Mouse (Mus musculus) forebrain, embryonic 15.5 days (tissue): ENCODE measurements at regions not wholly inside any gene's neighbourhood (a gene's known extent, or its start where the extent isn't known, plus 50 kb on each side); places are given as distances from the start of the nearest gene placed in this dataset.
"Not testable (repeated sequence)": the region's sequence is repeated elsewhere in the genome, so short reads cannot be mapped to it uniquely, and the experiment has no call there.

Experiments used
- ATAC-seq: fragments of 200-750 bp; cut with Nextera tagmentation; replicated peaks from 2 replicates; pipeline ENCODE4 v1.8.0; 2017; ENCODE audit warnings: mild to moderate bottlenecking, moderate TSS enrichment, moderate library complexity
- H3K27ac ChIP-seq: fragments of 300-500 bp; sonication (generic); replicated peaks from 2 replicates; pipeline ENCODE4 v1.5.1; 2015; ENCODE audit warnings: mild to moderate bottlenecking, inconsistent platforms
- H3K27me3 ChIP-seq: fragments of 300-500 bp; sonication (generic); 2 replicates; pipeline ENCODE4 v1.6.1; 2015; ENCODE audit warnings: inconsistent platforms
- H3K36me3 ChIP-seq: fragments of 300-500 bp; sonication (generic); 2 replicates; pipeline ENCODE4 v1.6.1; 2015; ENCODE audit warnings: mild to moderate bottlenecking, inconsistent platforms
- H3K4me1 ChIP-seq: fragments of 300-500 bp; sonication (generic); 2 replicates; pipeline ENCODE4 v1.6.1; 2015; ENCODE audit warnings: inconsistent platforms
- H3K4me2 ChIP-seq: fragments of 300-500 bp; sonication (generic); replicated peaks from 2 replicates; pipeline ENCODE4 v1.6.1; 2015; ENCODE audit warnings: mild to moderate bottlenecking, inconsistent platforms
- H3K4me3 ChIP-seq: fragments of 300-500 bp; sonication (generic); 2 replicates; pipeline ENCODE4 v1.5.1; 2015; ENCODE audit warnings: mild to moderate bottlenecking, inconsistent platforms
- H3K9ac ChIP-seq: fragments of 300-500 bp; sonication (generic); replicated peaks from 2 replicates; pipeline ENCODE4 v1.6.1; 2015; ENCODE audit warnings: mild to moderate bottlenecking, inconsistent platforms
- H3K9me3 ChIP-seq: fragments of 300-500 bp; sonication (generic); 2 replicates; pipeline ENCODE4 v1.6.1; 2016; ENCODE audit warnings: inconsistent platforms
- WGBS: fragments of 180-500 bp; shearing (Covaris S2); methylation state at CpG from one replicate; pipeline ENCODE4 v1.1.7; 2015; ENCODE audit warnings: mixed read lengths; 5-methylcytosine and 5-hydroxymethylcytosine counted together

- no peak for ATAC-seq
- Histone ChIP-seq H3K9me3 (no peaks in the 10 kb centered on the region), H3K4me2 (no peak overlapping the region), H3K4me3 (no peak overlapping the region), H3K4me1 (no peaks in the 10 kb centered on the region), H3K9ac (no peak overlapping the region), H3K27me3 (no peaks in the 10 kb centered on the region), H3K27ac (no peak overlapping the region), H3K36me3 (no peaks in the 10 kb centered on the region)
- WGBS: 92% methylated on average over 3 of the region's 3 CpGs
Measured at GRCm38 (mm10) chr12:92919920-92920319, 1071.0 kb upstream of the Sel1l start.

GRCm38 (mm10) chr12:92916267-92916666 is 1067.3 kb upstream of the Sel1l start:
- Histone ChIP-seq H3K9me3 (no peaks in the 10 kb centered on the region), H3K36me3 (no peaks in the 10 kb centered on the region), H3K27ac (no peak overlapping the region), H3K9ac (no peak overlapping the region), H3K4me3 (no peak overlapping the region), H3K27me3 (no peaks in the 10 kb centered on the region), H3K4me1 (no peaks in the 10 kb centered on the region), H3K4me2 (no peak overlapping the region)
- no peak for ATAC-seq
- WGBS: 85% methylated on average over 3 of the region's 3 CpGs

GRCm38 (mm10) chr12:92915776-92916175 is 1066.8 kb upstream of the Sel1l start:
- H3K4me2 ChIP-seq: no peak overlapping the region
- H3K9me3 ChIP-seq: no peaks in the 10 kb centered on the region
- no peaks in the 10 kb centered on the region for H3K27me3 ChIP-seq
- ATAC-seq: no peak
- H3K36me3 ChIP-seq: no peaks in the 10 kb centered on the region
- H3K4me1 ChIP-seq: no peaks in the 10 kb centered on the region
- H3K27ac ChIP-seq: no peak overlapping the region
- no peak overlapping the region for H3K9ac ChIP-seq
- H3K4me3 ChIP-seq: no peak overlapping the region

- Histone ChIP-seq H3K27ac (no peak overlapping the region), H3K9ac (no peak overlapping the region), H3K9me3 (no peaks in the 10 kb centered on the region), H3K36me3 (no peaks in the 10 kb centered on the region), H3K4me1 (no peaks in the 10 kb centered on the region), H3K4me2 (no peak overlapping the region), H3K27me3 (no peaks in the 10 kb centered on the region), H3K4me3 (no peak overlapping the region)
- WGBS: 89% methylated on average over 1 of the region's 1 CpGs
- no peak for ATAC-seq
Measured at GRCm38 (mm10) chr12:92915203-92915602, 1066.2 kb upstream of the Sel1l start.

GRCm38 (mm10) chr12:92904382-92904781 is 1055.4 kb upstream of the Sel1l start:
- no peak overlapping the region for H3K4me2 ChIP-seq
- H3K9me3 ChIP-seq: no peaks in the 10 kb centered on the region
- no peak overlapping the region for H3K27ac ChIP-seq
- H3K4me3 ChIP-seq: no peak overlapping the region
- no peak overlapping the region for H3K9ac ChIP-seq
- WGBS: 90% methylated on average over 2 of the region's 2 CpGs
- ATAC-seq: no peak
- no peaks in the 10 kb centered on the region for H3K36me3 ChIP-seq
- no peaks in the 10 kb centered on the region for H3K27me3 ChIP-seq
- no peaks in the 10 kb centered on the region for H3K4me1 ChIP-seq

- no peak for ATAC-seq
- Histone ChIP-seq H3K27me3 (no peaks in the 10 kb centered on the region), H3K4me1 (no peaks in the 10 kb centered on the region), H3K36me3 (no peaks in the 10 kb centered on the region), H3K4me2 (no peak overlapping the region), H3K4me3 (no peak overlapping the region), H3K27ac (no peak overlapping the region), H3K9me3 (0 out of 2 replicates have a peak, but pooled peaks cover 4% of the 10 kb centered on the region), H3K9ac (no peak overlapping the region)
- WGBS: 94% methylated on average over 9 of the region's 9 CpGs
Measured at GRCm38 (mm10) chr12:92892315-92892714, 1043.4 kb upstream of the Sel1l start.

- not testable (repeated sequence) for H3K27me3 ChIP-seq, H3K27ac ChIP-seq, H3K9me3 ChIP-seq, H3K36me3 ChIP-seq, H3K9ac ChIP-seq, H3K4me2 ChIP-seq, ATAC-seq, H3K4me1 ChIP-seq, H3K4me3 ChIP-seq
- no CpG with 5 or more reads among the region's 8 CpGs for WGBS
Measured at GRCm38 (mm10) chr12:92891663-92892062, 1042.7 kb upstream of the Sel1l start.

GRCm38 (mm10) chr12:92891126-92891525 is 1042.2 kb upstream of the Sel1l start:
- not testable (repeated sequence) for H3K4me3 ChIP-seq, H3K9me3 ChIP-seq, H3K4me2 ChIP-seq, ATAC-seq, H3K36me3 ChIP-seq, H3K27me3 ChIP-seq, H3K27ac ChIP-seq, H3K4me1 ChIP-seq, H3K9ac ChIP-seq
- 94% methylated on average over 5 of the region's 9 CpGs for WGBS

GRCm38 (mm10) chr12:92887747-92888146 is 1038.8 kb upstream of the Sel1l start:
- H3K4me1 ChIP-seq: no peaks in the 10 kb centered on the region
- 95% methylated on average over 3 of the region's 3 CpGs for WGBS
- no peak for ATAC-seq
- no peaks in the 10 kb centered on the region for H3K36me3 ChIP-seq
- H3K9ac ChIP-seq: no peak overlapping the region
- H3K27ac ChIP-seq: no peak overlapping the region
- H3K9me3 ChIP-seq: 0 out of 2 replicates have a peak, but pooled peaks cover 4% of the 10 kb centered on the region
- H3K4me2 ChIP-seq: no peak overlapping the region
- no peak overlapping the region for H3K4me3 ChIP-seq
- H3K27me3 ChIP-seq: no peaks in the 10 kb centered on the region

- not testable (repeated sequence) for H3K4me1 ChIP-seq, ATAC-seq, H3K27me3 ChIP-seq, H3K9ac ChIP-seq, H3K36me3 ChIP-seq, H3K4me3 ChIP-seq, H3K4me2 ChIP-seq, H3K9me3 ChIP-seq, H3K27ac ChIP-seq
- 94% methylated on average over 20 of the region's 20 CpGs for WGBS
Measured at GRCm38 (mm10) chr12:92886394-92887075, 1037.6 kb upstream of the Sel1l start.

GRCm38 (mm10) chr12:92884014-92884413 is 1035.1 kb upstream of the Sel1l start:
- H3K27ac ChIP-seq, H3K4me1 ChIP-seq, H3K4me2 ChIP-seq, H3K27me3 ChIP-seq, ATAC-seq, H3K36me3 ChIP-seq, H3K9ac ChIP-seq, H3K9me3 ChIP-seq, H3K4me3 ChIP-seq: not testable (repeated sequence)
- WGBS: 94% methylated on average over 2 of the region's 2 CpGs

- not testable (repeated sequence) for H3K4me1 ChIP-seq, H3K27ac ChIP-seq, H3K4me3 ChIP-seq, H3K9me3 ChIP-seq, H3K9ac ChIP-seq, ATAC-seq, H3K27me3 ChIP-seq, H3K36me3 ChIP-seq, H3K4me2 ChIP-seq
- no CpG with 5 or more reads among the region's 8 CpGs for WGBS
Measured at GRCm38 (mm10) chr12:92883091-92883490, 1034.1 kb upstream of the Sel1l start.

GRCm38 (mm10) chr12:92882540-92882939 is 1033.6 kb upstream of the Sel1l start:
- not testable (repeated sequence) for H3K27me3 ChIP-seq, H3K4me3 ChIP-seq, H3K9ac ChIP-seq, H3K4me1 ChIP-seq, H3K27ac ChIP-seq, ATAC-seq, H3K9me3 ChIP-seq, H3K4me2 ChIP-seq, H3K36me3 ChIP-seq
- WGBS: 93% methylated on average over 9 of the region's 11 CpGs
